Mouse (Mus musculus): ENCODE measurements around the gene Tmem63a. TPM values are rescaled to one million over a fixed set of nuclear protein-coding genes. Genes with fewer than 3 reads are reported as not detected.

The Tmem63a gene
- total RNA-seq, 2 experiments from 2014 or later: 15.4 to 16.3 TPM

- no peak overlapping the region for H3K4me3 ChIP-seq
- no peak for TF ChIP-seq CTCF (IDR thresholded peaks at IDR 0.05)
- intact Hi-C loops (cut with DNase I): no loop called here
- peak in 1 of 2 experiments; percentile 22 for DNase-seq (ENCODE audit: extremely low spot score in 1 of 2, low spot score in 2 of 2)
- peak overlapping the region; percentile 83 for H3K27ac ChIP-seq
Measured at GRCm38 (mm10) chr1:181015558-181015957, 73.4 kb downstream of the Tmem63a start.

- Histone ChIP-seq H3K27ac (peak overlapping the region; percentile 83), H3K4me3 (peak overlapping the region; percentile 68; the same call in 1 of the 2 replicates)
- intact Hi-C loops (cut with DNase I): no loop called here
- no peak for TF ChIP-seq CTCF (IDR thresholded peaks at IDR 0.05)
- no peak for DNase-seq (ENCODE audit: extremely low spot score in 1 of 2, low spot score in 2 of 2)
Measured at GRCm38 (mm10) chr1:181016045-181016444, 73.9 kb downstream of the Tmem63a start.

DNA sequence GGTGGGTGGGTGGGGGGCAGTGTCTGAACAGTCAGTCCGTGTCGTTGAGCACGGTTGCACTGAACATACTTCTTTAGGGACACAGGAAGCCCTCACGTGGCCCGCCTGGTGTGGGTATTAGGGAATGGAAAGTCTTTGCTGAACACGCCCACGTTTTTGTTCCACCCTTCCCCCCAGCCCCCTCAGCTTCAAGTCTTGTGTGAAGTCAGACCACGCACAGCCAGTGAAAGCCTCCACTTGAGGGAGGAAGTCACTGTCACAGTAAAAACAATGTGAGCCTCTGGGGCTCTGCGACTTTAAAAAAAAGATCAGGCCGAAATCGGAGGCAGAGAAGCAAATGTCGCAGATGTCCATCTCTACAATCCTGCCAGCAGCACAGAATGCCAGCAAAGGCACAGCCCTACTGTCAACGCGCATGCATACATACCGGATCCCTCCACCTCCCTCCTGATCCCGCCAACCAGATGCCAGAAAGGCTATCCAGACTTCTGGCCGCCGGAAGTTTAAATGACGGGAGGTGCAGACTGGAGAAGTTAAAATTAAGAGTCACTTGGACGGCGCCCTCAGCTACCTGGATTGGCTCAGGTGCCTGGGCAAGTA, 74.5 kb downstream of the Tmem63a start:
- H3K4me3 ChIP-seq: peak overlapping the region; percentile 68
- peak; percentile 49 to 72 for DNase-seq (ENCODE audit: extremely low spot score in 1 of 2, low spot score in 2 of 2)
- intact Hi-C loops (cut with DNase I): no loop called here
- H3K27ac ChIP-seq: peak overlapping the region; percentile 83
- no peak for TF ChIP-seq CTCF (IDR thresholded peaks at IDR 0.05)

- DNase-seq (ENCODE audit: extremely low spot score in 1 of 2, low spot score in 2 of 2): peak; percentile 62 to 68
- no peak for TF ChIP-seq CTCF (IDR thresholded peaks at IDR 0.05)
- H3K4me3 ChIP-seq: peak overlapping the region; percentile 68
- intact Hi-C loops (cut with DNase I): no loop called here
- H3K27ac ChIP-seq: peak overlapping the region; percentile 83
Measured at GRCm38 (mm10) chr1:181017212-181017711, 75.1 kb downstream of the Tmem63a start.

- H3K4me3 ChIP-seq: no peak overlapping the region
- no peak for DNase-seq (ENCODE audit: extremely low spot score in 1 of 2, low spot score in 2 of 2)
- TF ChIP-seq CTCF (IDR thresholded peaks at IDR 0.05): no peak
- no peak overlapping the region for H3K27ac ChIP-seq
- intact Hi-C loops (cut with DNase I): no loop called here
Measured at GRCm38 (mm10) chr1:181017890-181018420, 75.8 kb downstream of the Tmem63a start.

GRCm38 (mm10) chr1:181020756-181021487, 78.8 kb downstream of the Tmem63a start, which contains the start of gene Ephx1:
Gene Ephx1, minus strand, starts transcription at chr1:181020904.
- no peak within 1 kb of the TSS for H3K4me3 ChIP-seq
- H3K27ac ChIP-seq: no peak within 1 kb of the TSS
- DNase-seq (ENCODE audit: extremely low spot score in 1 of 2, low spot score in 2 of 2): no peak
- TF ChIP-seq CTCF (IDR thresholded peaks at IDR 0.05): no peak
- intact Hi-C loops (cut with DNase I): no loop called here

DNA sequence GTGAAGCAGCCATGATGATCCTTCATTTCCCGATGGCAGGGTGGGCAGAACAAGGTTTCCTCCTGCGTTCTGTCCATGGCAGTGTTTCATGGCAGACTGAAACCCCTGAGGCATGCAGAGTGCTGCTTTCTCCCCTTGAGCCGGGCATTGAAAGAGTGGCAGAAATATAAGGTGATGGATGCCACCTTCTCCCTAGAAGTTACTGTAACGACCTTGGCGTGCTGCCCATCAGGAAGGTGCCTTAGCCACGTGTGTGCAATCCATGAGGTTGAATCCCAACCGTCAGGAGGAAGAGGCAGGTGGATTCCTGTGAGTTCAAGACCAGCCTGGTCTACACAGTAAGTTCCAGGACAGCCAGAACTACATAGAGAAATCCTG, 79.3 kb downstream of the Tmem63a start:
- no peak for DNase-seq (ENCODE audit: extremely low spot score in 1 of 2, low spot score in 2 of 2)
- TF ChIP-seq CTCF (IDR thresholded peaks at IDR 0.05): no peak
- Histone ChIP-seq H3K27ac (no peak overlapping the region), H3K4me3 (no peak overlapping the region)
- intact Hi-C loops (cut with DNase I): no loop called here

- no peak overlapping the region for H3K27ac ChIP-seq
- no peak overlapping the region for H3K4me3 ChIP-seq
- TF ChIP-seq CTCF (IDR thresholded peaks at IDR 0.05): peak; percentile 70
- intact Hi-C loops (cut with DNase I): no loop called here
- DNase-seq (ENCODE audit: extremely low spot score in 1 of 2, low spot score in 2 of 2): peak; percentile 41 to 42
Measured at GRCm38 (mm10) chr1:181022265-181022664, 80.1 kb downstream of the Tmem63a start.

Other genes starting within 250 kb of the Tmem63a start
- not detected for gene Mixl1, start 245.3 kb upstream of the Tmem63a start, total RNA-seq (2021)
- gene Acbd3, start 216.3 kb upstream of the Tmem63a start, total RNA-seq (2021): 10 to 100 TPM; 35.0 to 35.3 TPM
- 100 to 1,000 TPM; 261 to 262 TPM for gene H3f3a, start 128.4 kb upstream of the Tmem63a start, total RNA-seq (2021)
- 10 to 100 TPM; 23.4 to 24.5 TPM for gene Sde2, start 91.2 kb upstream of the Tmem63a start, total RNA-seq (2021)
- gene Lefty2, start 49.2 kb upstream of the Tmem63a start, total RNA-seq (2021): under 1 TPM; 0.61 to 0.84 TPM
- gene Pycr2, start 38.1 kb upstream of the Tmem63a start, total RNA-seq (2021): 10 to 100 TPM; 26.7 to 28.3 TPM
- under 1 TPM in 1 of 2 experiments, not detected in 1; 0.77 TPM for gene Lefty1, start 7.3 kb upstream of the Tmem63a start, total RNA-seq (2021)
- gene Ephx1, start 78.6 kb downstream of the Tmem63a start, total RNA-seq (2021): 10 to 100 TPM; 29.5 to 32.1 TPM
- gene 9130409I23Rik, start 108.9 kb downstream of the Tmem63a start, total RNA-seq (2021): not detected
- 10 to 100 TPM; 34.4 to 36.5 TPM for gene Nvl, start 201.9 kb downstream of the Tmem63a start, total RNA-seq (2021)
- gene Cnih4, start 202.3 kb downstream of the Tmem63a start, total RNA-seq (2021): 10 to 100 TPM; 27.3 to 29.0 TPM

Data from left cerebral cortex, adult 2 months (tissue).